Mouse (Mus musculus) kidney, embryonic 15.5 days (tissue): Measurements from ENCODE around the gene Tulp2. TPM values are rescaled to one million over a fixed set of nuclear protein-coding genes. Genes with fewer than 3 reads are reported as not detected.
A peak's percentile ranks its signal among the peaks of the same experiment; 100 is the strongest.

Experiments
- ATAC-seq: fragments of 200-750 bp; cut with Nextera tagmentation; replicated peaks from 2 replicates; pipeline ENCODE4 v1.8.0; 2017; ENCODE audit warnings: moderate TSS enrichment; ENCODE audit not compliant: low FRiP score
- H3K27ac ChIP-seq: fragments of 300-500 bp; sonication (generic); 2 replicates; pipeline ENCODE4 v1.5.1; 2015; ENCODE audit warnings: mild to moderate bottlenecking, inconsistent platforms
- H3K27me3 ChIP-seq: fragments of 300-500 bp; sonication (generic); 2 replicates; pipeline ENCODE4 v1.6.1; 2015; ENCODE audit warnings: inconsistent platforms
- H3K36me3 ChIP-seq: fragments of 300-500 bp; sonication (generic); 2 replicates; pipeline ENCODE4 v1.6.1; 2015; ENCODE audit warnings: inconsistent platforms
- H3K4me1 ChIP-seq: fragments of 300-500 bp; sonication (generic); 2 replicates; pipeline ENCODE4 v1.6.1; 2015; ENCODE audit warnings: inconsistent platforms
- H3K4me2 ChIP-seq: fragments of 300-500 bp; sonication (generic); 2 replicates; pipeline ENCODE4 v1.6.1; 2015; ENCODE audit warnings: moderate library complexity, mild to moderate bottlenecking, inconsistent platforms
- H3K4me3 ChIP-seq: fragments of 300-500 bp; sonication (generic); replicated peaks from 2 replicates; pipeline ENCODE4 v1.5.1; 2015; ENCODE audit warnings: mild to moderate bottlenecking, inconsistent platforms
- H3K9ac ChIP-seq: fragments of 300-500 bp; sonication (generic); 2 replicates; pipeline ENCODE4 v1.6.1; 2015; ENCODE audit warnings: mild to moderate bottlenecking, inconsistent platforms
- H3K9me3 ChIP-seq: fragments of 300-500 bp; sonication (generic); replicated peaks from 2 replicates; pipeline ENCODE4 v1.6.1; 2016; ENCODE audit warnings: inconsistent platforms
- WGBS: fragments of 180-500 bp; shearing (Covaris S2); methylation state at CpG from one replicate; pipeline ENCODE4 v1.1.7; 2015; ENCODE audit warnings: mixed read lengths; 5-methylcytosine and 5-hydroxymethylcytosine counted together
- polyA plus RNA-seq: library from polyadenylated mRNA; unstranded; fragments of >200 nt; fragmentation: Nextera tagmentation; extraction: Ambion mirVana; gene quantifications from 2 replicates; pipeline ENCODE4 v1.2.1, GENCODE M21; 2015

Tulp2 gene
- polyA plus RNA-seq, 1 experiment from 2014 or later: 1.0 TPM

DNA sequence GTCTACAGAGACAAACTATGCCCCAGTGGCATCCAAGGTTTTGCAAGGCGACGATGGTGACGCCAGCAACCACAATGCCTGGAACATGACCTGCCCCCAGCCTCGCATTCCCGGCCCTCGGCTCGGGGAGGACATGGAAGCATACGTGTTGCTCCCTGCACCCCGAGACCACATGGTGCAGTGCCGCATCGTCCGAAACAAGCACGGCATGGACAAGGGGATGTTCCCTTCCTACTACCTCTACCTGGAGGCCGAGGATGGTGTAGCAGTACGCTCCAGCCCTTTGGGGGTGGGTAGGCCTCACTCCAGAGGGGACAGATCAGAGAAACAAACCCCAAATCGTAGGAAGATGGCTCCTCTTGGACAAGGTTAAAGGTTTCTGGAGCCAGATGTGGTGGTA, 36.9 kb downstream of the Tulp2 start:
- 92% methylated on average over 16 of the region's 16 CpGs for WGBS
- ATAC-seq: no peak
- no peak overlapping the region for H3K4me3 ChIP-seq

GRCm38 (mm10) chr7:45519345-45520120, 37.9 kb downstream of the Tulp2 start:
- Histone ChIP-seq H3K4me3 (no peak overlapping the region), H3K27ac (no peak overlapping the region), H3K9me3 (no peaks in the 10 kb centered on the region), H3K9ac (no peak overlapping the region), H3K4me1 (peaks cover 51% of the 10 kb centered on the region), H3K36me3 (peaks cover 12% of the 10 kb centered on the region), H3K27me3 (no peaks in the 10 kb centered on the region), H3K4me2 (no peak overlapping the region)
- ATAC-seq: no peak
- 64% methylated on average over 8 of the region's 8 CpGs for WGBS

More for the DNA sequence above, 36.9 kb downstream of the Tulp2 start:
- H3K9me3 ChIP-seq: no peaks in the 10 kb centered on the region
- H3K36me3 ChIP-seq: peaks cover 8% of the 10 kb centered on the region; the same call in 1 of the 2 replicates
- no peak overlapping the region for H3K27ac ChIP-seq
- H3K4me1 ChIP-seq: peaks cover 45% of the 10 kb centered on the region
- no peaks in the 10 kb centered on the region for H3K27me3 ChIP-seq
- H3K9ac ChIP-seq: no peak overlapping the region
- H3K4me2 ChIP-seq: no peak overlapping the region

- H3K4me3 ChIP-seq: no peak overlapping the region
- 0 out of 2 replicates have a peak overlapping the region, but pooled peaks have one; percentile 92 for H3K27ac ChIP-seq
- H3K9me3 ChIP-seq: no peaks in the 10 kb centered on the region
- H3K4me1 ChIP-seq: peaks cover 52% of the 10 kb centered on the region
- no peaks in the 10 kb centered on the region for H3K27me3 ChIP-seq
- WGBS: 91% methylated on average over 7 of the region's 7 CpGs
- H3K4me2 ChIP-seq: no peak overlapping the region
- H3K9ac ChIP-seq: no peak overlapping the region
- ATAC-seq: no peak
- peaks cover 14% of the 10 kb centered on the region for H3K36me3 ChIP-seq
Measured at GRCm38 (mm10) chr7:45520605-45521004, 38.9 kb downstream of the Tulp2 start.

GRCm38 (mm10) chr7:45521728-45522184, 40.1 kb downstream of the Tulp2 start:
- Histone ChIP-seq H3K9me3 (no peaks in the 10 kb centered on the region), H3K9ac (peak overlapping the region; percentile 64), H3K4me3 (peak overlapping the region; percentile 59), H3K27me3 (no peaks in the 10 kb centered on the region), H3K4me2 (peak overlapping the region; percentile 61), H3K27ac (peak overlapping the region; percentile 92), H3K4me1 (peaks cover 52% of the 10 kb centered on the region), H3K36me3 (peaks cover 14% of the 10 kb centered on the region)
- WGBS: under 1% methylated on average over 28 of the region's 28 CpGs
- peak; percentile 57 for ATAC-seq

DNA sequence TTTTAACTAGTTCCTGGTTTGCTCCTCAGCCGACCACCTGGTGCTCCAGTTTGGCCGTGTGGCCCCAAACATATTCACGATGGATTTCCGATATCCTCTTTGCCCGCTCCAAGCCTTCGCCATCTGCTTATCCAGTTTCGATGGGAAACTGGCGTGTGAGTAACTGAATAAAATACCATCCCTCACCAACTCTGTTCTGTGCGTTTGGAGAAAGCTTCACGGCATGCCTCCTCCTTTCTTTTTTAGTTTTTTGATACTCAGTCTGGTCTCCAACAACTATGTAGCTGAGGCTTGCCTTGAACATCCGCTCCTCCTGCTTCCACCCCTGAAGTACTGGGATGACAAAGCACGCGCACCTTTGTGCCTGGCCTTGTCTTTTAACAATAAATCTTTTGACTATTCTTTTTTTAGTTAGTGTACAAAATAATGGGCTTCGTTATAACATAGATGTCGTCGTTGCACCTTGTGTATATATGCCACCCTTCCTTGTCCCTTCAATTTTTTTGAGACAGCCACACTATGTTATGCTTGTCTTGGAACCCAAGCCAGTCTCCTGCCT, 40.6 kb downstream of the Tulp2 start:
- peaks cover 54% of the 10 kb centered on the region for H3K4me1 ChIP-seq
- no peaks in the 10 kb centered on the region for H3K27me3 ChIP-seq
- WGBS: 56% methylated on average over 16 of the region's 16 CpGs
- ATAC-seq: no peak
- H3K9me3 ChIP-seq: no peaks in the 10 kb centered on the region
- peak overlapping the region; percentile 59 for H3K4me3 ChIP-seq
- H3K36me3 ChIP-seq: peaks cover 14% of the 10 kb centered on the region
- H3K4me2 ChIP-seq: peak overlapping the region; percentile 61
- peak overlapping the region; percentile 92; the same call in 1 of the 2 replicates for H3K27ac ChIP-seq
- 0 out of 2 replicates have a peak overlapping the region, but pooled peaks have one; percentile 64 for H3K9ac ChIP-seq

GRCm38 (mm10) chr7:45522957-45523676, 41.4 kb downstream of the Tulp2 start:
- Histone ChIP-seq H3K9ac (peak overlapping the region; percentile 41), H3K4me3 (peak overlapping the region; percentile 14), H3K27ac (peak overlapping the region; percentile 29), H3K4me2 (peak overlapping the region; percentile 61), H3K27me3 (no peaks in the 10 kb centered on the region), H3K9me3 (no peaks in the 10 kb centered on the region), H3K36me3 (peaks cover 14% of the 10 kb centered on the region), H3K4me1 (peaks cover 54% of the 10 kb centered on the region)
- no peak for ATAC-seq
- 70% methylated on average over 18 of the region's 18 CpGs for WGBS

- WGBS: 81% methylated on average over 13 of the region's 13 CpGs
- H3K27ac ChIP-seq: peak overlapping the region; percentile 29
- peak overlapping the region; percentile 14 for H3K4me3 ChIP-seq
- H3K9me3 ChIP-seq: no peaks in the 10 kb centered on the region
- H3K4me2 ChIP-seq: peak overlapping the region; percentile 61
- H3K9ac ChIP-seq: peak overlapping the region; percentile 39
- peaks cover 14% of the 10 kb centered on the region for H3K36me3 ChIP-seq
- no peak for ATAC-seq
- H3K27me3 ChIP-seq: no peaks in the 10 kb centered on the region
- peaks cover 55% of the 10 kb centered on the region for H3K4me1 ChIP-seq
Measured at GRCm38 (mm10) chr7:45523678-45524170, 42.0 kb downstream of the Tulp2 start.

DNA sequence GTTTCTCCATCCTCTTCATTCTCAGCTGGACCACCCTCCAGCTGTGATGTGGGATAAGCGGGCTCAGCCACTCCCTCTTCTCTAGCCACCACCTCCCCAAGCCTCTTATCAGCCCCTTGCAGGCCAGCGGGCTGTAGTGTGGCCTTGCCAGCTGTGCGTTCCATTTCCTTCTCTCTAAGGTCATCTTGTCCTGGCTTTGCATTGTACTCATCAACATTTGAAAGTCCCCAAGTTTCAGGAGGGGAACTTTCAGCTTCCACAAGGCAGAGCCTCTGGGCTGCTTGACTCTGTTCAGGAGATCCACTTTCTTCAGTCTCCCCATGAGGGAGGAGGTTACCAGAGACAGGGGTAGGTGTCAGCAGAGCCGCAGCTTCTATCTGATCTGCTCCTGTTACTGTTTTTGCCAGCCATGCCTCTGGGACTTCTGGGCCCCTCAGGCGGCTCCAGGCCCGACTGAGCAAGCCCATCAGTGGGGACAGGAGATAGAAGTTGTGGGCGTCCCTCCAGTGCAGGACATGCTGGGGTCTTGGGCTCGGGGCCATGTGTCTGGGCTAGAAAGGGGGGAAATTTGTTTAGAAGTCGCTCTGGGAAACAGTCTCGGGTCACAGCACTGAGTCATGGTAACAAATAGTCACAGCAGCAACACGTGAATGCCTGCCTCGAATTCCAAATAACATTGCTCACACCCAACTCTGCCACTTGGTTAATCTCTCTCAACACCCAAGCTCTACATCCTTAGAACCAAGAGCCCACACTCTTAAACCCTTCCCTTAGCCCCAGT, 43.4 kb downstream of the Tulp2 start:
- Histone ChIP-seq H3K27me3 (no peaks in the 10 kb centered on the region), H3K9me3 (no peaks in the 10 kb centered on the region), H3K27ac (peak overlapping the region; percentile 83), H3K4me1 (peaks cover 62% of the 10 kb centered on the region), H3K4me3 (peak overlapping the region; percentile 79), H3K36me3 (peaks cover 14% of the 10 kb centered on the region), H3K4me2 (peak overlapping the region; percentile 80), H3K9ac (peak overlapping the region; percentile 83)
- 0 out of 2 replicates have a peak, but pooled peaks have one; percentile 0 for ATAC-seq
- WGBS: 18% methylated on average over 12 of the region's 12 CpGs

- Histone ChIP-seq H3K4me1 (peaks cover 68% of the 10 kb centered on the region), H3K36me3 (peaks cover 14% of the 10 kb centered on the region), H3K4me2 (peak within 1 kb of the TSS; percentile 80), H3K4me3 (peak within 1 kb of the TSS; percentile 79), H3K9me3 (no peaks in the 10 kb centered on the region), H3K9ac (peak within 1 kb of the TSS; percentile 83), H3K27ac (peak within 1 kb of the TSS; percentile 83), H3K27me3 (no peaks in the 10 kb centered on the region)
- under 1% methylated on average over 54 of the region's 54 CpGs for WGBS
- ATAC-seq: peak; percentile 78
Measured at GRCm38 (mm10) chr7:45525809-45526473, 44.3 kb downstream of the Tulp2 start, which contains the start of the genes Ppp1r15a and Plekha4. TSS of gene Ppp1r15a (minus strand) at chr7:45526268. TSS of gene Plekha4 (plus strand) at chr7:45526330.

- H3K4me2 ChIP-seq: peak overlapping the region; percentile 80
- H3K9ac ChIP-seq: peak overlapping the region; percentile 83
- no peak for ATAC-seq
- H3K27me3 ChIP-seq: no peaks in the 10 kb centered on the region
- peaks cover 14% of the 10 kb centered on the region for H3K36me3 ChIP-seq
- 22% methylated on average over 7 of the region's 7 CpGs for WGBS
- H3K27ac ChIP-seq: peak overlapping the region; percentile 83
- H3K9me3 ChIP-seq: no peaks in the 10 kb centered on the region
- H3K4me3 ChIP-seq: peak overlapping the region; percentile 79
- peaks cover 65% of the 10 kb centered on the region for H3K4me1 ChIP-seq
Measured at GRCm38 (mm10) chr7:45526474-45527120, 44.9 kb downstream of the Tulp2 start.
